Mouse (Mus musculus): ENCODE results near the gene Pfkfb3. TPM values are rescaled to one million over a fixed set of nuclear protein-coding genes. Genes with fewer than 3 reads are reported as not detected.

The Pfkfb3 gene
- polyA plus RNA-seq, 1 experiment from 2014 or later: 18.6 TPM

DNA sequence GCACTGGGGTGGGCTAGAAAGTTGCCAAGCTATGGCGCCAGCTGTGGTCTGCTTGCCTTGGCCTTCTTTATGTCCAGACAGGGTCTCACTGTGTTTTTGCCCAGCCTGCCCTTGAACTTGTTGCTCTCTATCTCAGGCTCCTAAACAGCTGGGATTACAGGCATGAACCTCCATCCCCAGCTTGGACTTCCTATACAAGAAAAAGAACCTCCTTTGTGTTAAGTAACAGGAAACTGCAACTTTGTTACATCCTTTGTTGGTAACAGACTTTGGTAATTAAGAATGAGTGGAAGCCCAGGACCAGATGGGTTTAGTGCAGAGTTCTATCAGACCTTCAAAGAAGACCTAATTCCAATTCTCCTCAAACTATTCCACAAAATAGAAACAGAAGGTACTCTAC is 19.8 kb upstream of the Pfkfb3 start:
- Histone ChIP-seq H3K36me3 (ENCODE audit: control insufficient read depth, insufficient read depth, low read length) (no peaks in the 10 kb centered on the region), H3K27ac (ENCODE audit: low read depth, low read length) (no peak overlapping the region), H3K4me2 (ENCODE audit: low read depth) (no peak overlapping the region), H3K9me3 (ENCODE audit: control insufficient read depth, low read length) (no peaks in the 10 kb centered on the region), H3K27me3 (ENCODE audit: control insufficient read depth, insufficient read depth, low read length) (no peaks in the 10 kb centered on the region), H3K4me1 (ENCODE audit: control insufficient read depth, insufficient read depth, low read length) (no peaks in the 10 kb centered on the region), H3K9ac (ENCODE audit: low read length) (no peak overlapping the region), H3K4me3 (ENCODE audit: low read depth, low read length) (no peak overlapping the region)
- ATAC-seq (ENCODE audit: insufficient read depth, low FRiP score, low TSS enrichment): no peak
- WGBS: 89% methylated on average over 1 of the region's 1 CpGs
- DNase-seq (ENCODE audit: low spot score): no peak

DNA sequence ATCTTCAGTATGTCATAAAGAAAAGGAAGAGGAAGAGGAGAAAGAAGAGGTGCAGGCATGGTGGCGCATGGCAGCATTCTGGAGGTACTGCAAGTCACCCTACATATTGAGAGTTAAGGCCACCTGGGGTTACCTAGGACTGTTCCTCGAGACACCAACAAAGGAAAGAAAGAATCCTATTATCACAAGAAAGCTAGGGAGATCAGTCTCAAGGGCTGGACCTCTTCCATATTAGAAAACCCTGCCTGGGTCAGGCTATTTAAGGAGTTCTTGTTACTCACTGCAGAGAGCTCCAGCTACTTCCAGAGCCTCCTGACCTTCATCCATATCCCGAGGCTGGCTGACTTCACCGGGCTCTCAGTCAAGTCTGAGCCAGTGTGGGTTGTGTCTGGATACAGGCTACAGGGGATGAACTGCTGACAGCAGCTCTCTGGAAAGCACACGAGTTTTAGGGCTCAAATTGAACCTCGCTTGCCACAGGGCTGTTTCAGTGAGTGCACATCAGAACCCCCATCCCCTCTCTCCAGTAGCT is 17.2 kb upstream of the Pfkfb3 start:
- no peaks in the 10 kb centered on the region for H3K4me1 ChIP-seq (ENCODE audit: control insufficient read depth, insufficient read depth, low read length)
- H3K4me2 ChIP-seq (ENCODE audit: low read depth): no peak overlapping the region
- H3K27me3 ChIP-seq (ENCODE audit: control insufficient read depth, insufficient read depth, low read length): no peaks in the 10 kb centered on the region
- H3K36me3 ChIP-seq (ENCODE audit: control insufficient read depth, insufficient read depth, low read length): no peaks in the 10 kb centered on the region
- no peak overlapping the region for H3K27ac ChIP-seq (ENCODE audit: low read depth, low read length)
- DNase-seq (ENCODE audit: low spot score) (no peak), ATAC-seq (ENCODE audit: insufficient read depth, low FRiP score, low TSS enrichment) (no peak)
- H3K9me3 ChIP-seq (ENCODE audit: control insufficient read depth, low read length): no peaks in the 10 kb centered on the region
- no peak overlapping the region for H3K9ac ChIP-seq (ENCODE audit: low read length)
- no peak overlapping the region for H3K4me3 ChIP-seq (ENCODE audit: low read depth, low read length)
- WGBS: 49% methylated on average over 6 of the region's 6 CpGs

GRCm38 (mm10) chr2:11568471-11568870 is 14.6 kb upstream of the Pfkfb3 start:
- H3K27ac ChIP-seq (ENCODE audit: low read depth, low read length): no peak overlapping the region
- H3K36me3 ChIP-seq (ENCODE audit: control insufficient read depth, insufficient read depth, low read length): no peaks in the 10 kb centered on the region
- ATAC-seq (ENCODE audit: insufficient read depth, low FRiP score, low TSS enrichment) (no peak), DNase-seq (ENCODE audit: low spot score) (no peak)
- no peak overlapping the region for H3K4me3 ChIP-seq (ENCODE audit: low read depth, low read length)
- H3K9ac ChIP-seq (ENCODE audit: low read length): no peak overlapping the region
- H3K4me2 ChIP-seq (ENCODE audit: low read depth): no peak overlapping the region
- H3K4me1 ChIP-seq (ENCODE audit: control insufficient read depth, insufficient read depth, low read length): no peaks in the 10 kb centered on the region
- H3K9me3 ChIP-seq (ENCODE audit: control insufficient read depth, low read length): no peaks in the 10 kb centered on the region
- 87% methylated on average over 7 of the region's 7 CpGs for WGBS
- no peaks in the 10 kb centered on the region for H3K27me3 ChIP-seq (ENCODE audit: control insufficient read depth, insufficient read depth, low read length)

- 67% methylated on average over 4 of the region's 4 CpGs for WGBS
These were observed 14.0 kb upstream of the Pfkfb3 start for GRCm38 (mm10) chr2:11567781-11568362.

GRCm38 (mm10) chr2:11566898-11567297 is 13.0 kb upstream of the Pfkfb3 start:
- 87% methylated on average over 3 of the region's 3 CpGs for WGBS
- ATAC-seq (ENCODE audit: insufficient read depth, low FRiP score, low TSS enrichment) (no peak), DNase-seq (ENCODE audit: low spot score) (no peak)
- no peaks in the 10 kb centered on the region for H3K27me3 ChIP-seq (ENCODE audit: control insufficient read depth, insufficient read depth, low read length)
- H3K4me3 ChIP-seq (ENCODE audit: low read depth, low read length): no peak overlapping the region
- H3K9me3 ChIP-seq (ENCODE audit: control insufficient read depth, low read length): no peaks in the 10 kb centered on the region
- H3K36me3 ChIP-seq (ENCODE audit: control insufficient read depth, insufficient read depth, low read length): no peaks in the 10 kb centered on the region
- H3K27ac ChIP-seq (ENCODE audit: low read depth, low read length): no peak overlapping the region
- H3K4me1 ChIP-seq (ENCODE audit: control insufficient read depth, insufficient read depth, low read length): no peaks in the 10 kb centered on the region
- H3K4me2 ChIP-seq (ENCODE audit: low read depth): no peak overlapping the region
- no peak overlapping the region for H3K9ac ChIP-seq (ENCODE audit: low read length)

More at GRCm38 (mm10) chr2:11567781-11568362, 14.0 kb upstream of the Pfkfb3 start:
- ATAC-seq (ENCODE audit: insufficient read depth, low FRiP score, low TSS enrichment) (no peak), DNase-seq (ENCODE audit: low spot score) (no peak)
- H3K9ac ChIP-seq (ENCODE audit: low read length): no peak overlapping the region
- H3K36me3 ChIP-seq (ENCODE audit: control insufficient read depth, insufficient read depth, low read length): no peaks in the 10 kb centered on the region
- H3K4me2 ChIP-seq (ENCODE audit: low read depth): no peak overlapping the region
- no peaks in the 10 kb centered on the region for H3K27me3 ChIP-seq (ENCODE audit: control insufficient read depth, insufficient read depth, low read length)
- no peak overlapping the region for H3K4me3 ChIP-seq (ENCODE audit: low read depth, low read length)
- H3K4me1 ChIP-seq (ENCODE audit: control insufficient read depth, insufficient read depth, low read length): no peaks in the 10 kb centered on the region
- no peak overlapping the region for H3K27ac ChIP-seq (ENCODE audit: low read depth, low read length)
- no peaks in the 10 kb centered on the region for H3K9me3 ChIP-seq (ENCODE audit: control insufficient read depth, low read length)

- Histone ChIP-seq H3K27me3 (ENCODE audit: control insufficient read depth, insufficient read depth, low read length) (no peaks in the 10 kb centered on the region), H3K9ac (ENCODE audit: low read length) (no peak overlapping the region), H3K4me3 (ENCODE audit: low read depth, low read length) (no peak overlapping the region), H3K4me1 (ENCODE audit: control insufficient read depth, insufficient read depth, low read length) (no peaks in the 10 kb centered on the region), H3K9me3 (ENCODE audit: control insufficient read depth, low read length) (no peaks in the 10 kb centered on the region), H3K36me3 (ENCODE audit: control insufficient read depth, insufficient read depth, low read length) (no peaks in the 10 kb centered on the region), H3K27ac (ENCODE audit: low read depth, low read length) (no peak overlapping the region), H3K4me2 (ENCODE audit: low read depth) (no peak overlapping the region)
- ATAC-seq (ENCODE audit: insufficient read depth, low FRiP score, low TSS enrichment) (no peak), DNase-seq (ENCODE audit: low spot score) (no peak)
- WGBS: 63% methylated on average over 7 of the region's 7 CpGs
These were observed 12.4 kb upstream of the Pfkfb3 start for GRCm38 (mm10) chr2:11566241-11566640.

GRCm38 (mm10) chr2:11564768-11565167 is 10.9 kb upstream of the Pfkfb3 start:
- 84% methylated on average over 6 of the region's 6 CpGs for WGBS
- Histone ChIP-seq H3K4me2 (ENCODE audit: low read depth) (no peak overlapping the region), H3K27me3 (ENCODE audit: control insufficient read depth, insufficient read depth, low read length) (no peaks in the 10 kb centered on the region), H3K4me3 (ENCODE audit: low read depth, low read length) (no peak overlapping the region), H3K36me3 (ENCODE audit: control insufficient read depth, insufficient read depth, low read length) (no peaks in the 10 kb centered on the region), H3K27ac (ENCODE audit: low read depth, low read length) (no peak overlapping the region), H3K4me1 (ENCODE audit: control insufficient read depth, insufficient read depth, low read length) (no peaks in the 10 kb centered on the region), H3K9me3 (ENCODE audit: control insufficient read depth, low read length) (no peaks in the 10 kb centered on the region), H3K9ac (ENCODE audit: low read length) (no peak overlapping the region)
- DNase-seq (ENCODE audit: low spot score): no peak
- no peak for ATAC-seq (ENCODE audit: insufficient read depth, low FRiP score, low TSS enrichment)

- WGBS: 89% methylated on average over 17 of the region's 17 CpGs
- no peak for DNase-seq (ENCODE audit: low spot score)
These were observed 9.4 kb upstream of the Pfkfb3 start for GRCm38 (mm10) chr2:11563256-11563655.

GRCm38 (mm10) chr2:11558654-11559053 is 4.8 kb upstream of the Pfkfb3 start:
- H3K4me2 ChIP-seq (ENCODE audit: low read depth): no peak overlapping the region
- peaks cover 10% of the 10 kb centered on the region for H3K27me3 ChIP-seq (ENCODE audit: control insufficient read depth, insufficient read depth, low read length)
- DNase-seq (ENCODE audit: low spot score) (no peak), ATAC-seq (ENCODE audit: insufficient read depth, low FRiP score, low TSS enrichment) (no peak)
- no peaks in the 10 kb centered on the region for H3K4me1 ChIP-seq (ENCODE audit: control insufficient read depth, insufficient read depth, low read length)
- no peak overlapping the region for H3K4me3 ChIP-seq (ENCODE audit: low read depth, low read length)
- H3K9ac ChIP-seq (ENCODE audit: low read length): no peak overlapping the region
- H3K27ac ChIP-seq (ENCODE audit: low read depth, low read length): no peak overlapping the region
- H3K36me3 ChIP-seq (ENCODE audit: control insufficient read depth, insufficient read depth, low read length): no peaks in the 10 kb centered on the region
- no peaks in the 10 kb centered on the region for H3K9me3 ChIP-seq (ENCODE audit: control insufficient read depth, low read length)
- WGBS: 78% methylated on average over 7 of the region's 7 CpGs

More at GRCm38 (mm10) chr2:11563256-11563655, 9.4 kb upstream of the Pfkfb3 start:
- H3K9ac ChIP-seq (ENCODE audit: low read length): no peak overlapping the region
- no peak overlapping the region for H3K4me2 ChIP-seq (ENCODE audit: low read depth)
- no peak for ATAC-seq (ENCODE audit: insufficient read depth, low FRiP score, low TSS enrichment)
- no peak overlapping the region for H3K4me3 ChIP-seq (ENCODE audit: low read depth, low read length)
- H3K36me3 ChIP-seq (ENCODE audit: control insufficient read depth, insufficient read depth, low read length): no peaks in the 10 kb centered on the region
- H3K27me3 ChIP-seq (ENCODE audit: control insufficient read depth, insufficient read depth, low read length): no peaks in the 10 kb centered on the region
- no peaks in the 10 kb centered on the region for H3K4me1 ChIP-seq (ENCODE audit: control insufficient read depth, insufficient read depth, low read length)
- no peaks in the 10 kb centered on the region for H3K9me3 ChIP-seq (ENCODE audit: control insufficient read depth, low read length)
- no peak overlapping the region for H3K27ac ChIP-seq (ENCODE audit: low read depth, low read length)
